Mouse (Mus musculus): ENCODE measurements around the gene N4bp2l1.
"Not testable (repeated sequence)": the region's sequence is repeated elsewhere in the genome, so short reads cannot be mapped to it uniquely, and the experiment has no call there.

N4bp2l1 gene

GRCm38 (mm10) chr5:150597088-150597487, at the start of gene N4bp2l1:
TSS of gene N4bp2l1 (minus strand) at chr5:150597188.
- no peak for DNase-seq (ENCODE audit: extremely low read depth, low read depth, low spot score)

- no peak for DNase-seq (ENCODE audit: extremely low read depth, low read depth, low spot score)
Measured at GRCm38 (mm10) chr5:150644926-150645325, 47.9 kb upstream of the N4bp2l1 start.

GRCm38 (mm10) chr5:150643390-150643789, 46.4 kb upstream of the N4bp2l1 start:
- DNase-seq (ENCODE audit: extremely low read depth, low read depth, low spot score), result not testable (repeated sequence)

- DNase-seq (ENCODE audit: extremely low read depth, low read depth, low spot score), result no peak
Measured at GRCm38 (mm10) chr5:150641440-150641839, 44.5 kb upstream of the N4bp2l1 start.

GRCm38 (mm10) chr5:150629692-150630091, 32.7 kb upstream of the N4bp2l1 start:
- peak; percentile 42 for DNase-seq (ENCODE audit: extremely low read depth, low read depth, low spot score)

GRCm38 (mm10) chr5:150629272-150629671, 32.3 kb upstream of the N4bp2l1 start:
- DNase-seq (ENCODE audit: extremely low read depth, low read depth, low spot score), result peak; percentile 51

GRCm38 (mm10) chr5:150625528-150625927, 28.5 kb upstream of the N4bp2l1 start:
- no peak for DNase-seq (ENCODE audit: extremely low read depth, low read depth, low spot score)

GRCm38 (mm10) chr5:150622792-150623191, 25.8 kb upstream of the N4bp2l1 start:
- no peak for DNase-seq (ENCODE audit: extremely low read depth, low read depth, low spot score)

GRCm38 (mm10) chr5:150621592-150621991, 24.6 kb upstream of the N4bp2l1 start:
- no peak for DNase-seq (ENCODE audit: extremely low read depth, low read depth, low spot score)

- DNase-seq (ENCODE audit: extremely low read depth, low read depth, low spot score), result no peak
Measured at GRCm38 (mm10) chr5:150620588-150621135, 23.7 kb upstream of the N4bp2l1 start.

- DNase-seq (ENCODE audit: extremely low read depth, low read depth, low spot score), result no peak
Measured at GRCm38 (mm10) chr5:150618599-150619355, 21.8 kb upstream of the N4bp2l1 start.

GRCm38 (mm10) chr5:150616731-150617130, 19.7 kb upstream of the N4bp2l1 start:
- DNase-seq (ENCODE audit: extremely low read depth, low read depth, low spot score), result no peak

- DNase-seq (ENCODE audit: extremely low read depth, low read depth, low spot score), result no peak
Measured at GRCm38 (mm10) chr5:150616216-150616615, 19.2 kb upstream of the N4bp2l1 start.

GRCm38 (mm10) chr5:150614054-150614453, 17.1 kb upstream of the N4bp2l1 start:
- no peak for DNase-seq (ENCODE audit: extremely low read depth, low read depth, low spot score)

GRCm38 (mm10) chr5:150611697-150612096, 14.7 kb upstream of the N4bp2l1 start:
- peak; percentile 14 for DNase-seq (ENCODE audit: extremely low read depth, low read depth, low spot score)

- no peak for DNase-seq (ENCODE audit: extremely low read depth, low read depth, low spot score)
Measured at GRCm38 (mm10) chr5:150611136-150611535, 14.1 kb upstream of the N4bp2l1 start.

GRCm38 (mm10) chr5:150607631-150608030, 10.6 kb upstream of the N4bp2l1 start:
- DNase-seq (ENCODE audit: extremely low read depth, low read depth, low spot score), result no peak

- DNase-seq (ENCODE audit: extremely low read depth, low read depth, low spot score), result no peak
Measured at GRCm38 (mm10) chr5:150606131-150606530, 9.1 kb upstream of the N4bp2l1 start.

- no peak for DNase-seq (ENCODE audit: extremely low read depth, low read depth, low spot score)
Measured at GRCm38 (mm10) chr5:150601441-150602230, 4.6 kb upstream of the N4bp2l1 start.

- DNase-seq (ENCODE audit: extremely low read depth, low read depth, low spot score), result peak; percentile 66
Measured at GRCm38 (mm10) chr5:150600554-150601440, 3.8 kb upstream of the N4bp2l1 start.

All from fat pad, adult 2 months (tissue).